Comparison of ENCODE assay signal across 19 mouse cellular contexts in the genomic region with DNA sequence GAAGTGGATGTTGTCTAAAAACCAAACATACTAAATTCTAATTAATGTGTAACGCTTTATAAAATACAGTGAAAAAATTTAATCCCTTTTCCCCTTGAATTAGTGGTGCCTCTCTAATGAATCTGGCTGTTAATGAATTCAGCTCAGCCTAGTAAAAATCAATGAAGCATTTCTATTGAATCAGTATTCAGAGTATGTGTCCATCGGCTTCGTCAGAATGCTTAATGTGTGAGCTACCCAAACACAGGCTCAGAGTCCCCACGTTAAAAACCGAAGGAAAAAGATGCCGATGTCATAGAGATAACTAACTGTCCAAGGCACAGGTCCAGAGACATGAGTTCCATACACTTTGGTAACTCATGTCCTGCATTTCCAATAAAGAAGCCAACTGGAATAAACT.
DNase-seq lines count a peak whose midpoint lies in the region; ATAC-seq and TF ChIP-seq lines count a peak whose summit lies in the region.
"Had no signal": no experiment of that assay in that cellular context is flagged by ENCODE, and none has a peak within 500 bp of the region (broad histone marks: within the 10 kb centered on the region; RNA-seq: fewer than 3 reads in every experiment).

No protein-coding gene starts in this region.

- no peak for DNase-seq in forebrain, embryonic 11.5 days (ENCODE audit: low spot score)
- no peak for DNase-seq in forebrain, embryonic 10.5 days (ENCODE audit: extremely low spot score, low spot score)
- DNase-seq in brain, embryonic 14.5 days (ENCODE audit: low read depth), result peak; percentile 57
- DNase-seq in hindbrain, embryonic 14.5 days (ENCODE audit: low spot score), result no peak
- no peak for DNase-seq in spleen, postnatal 36 days (ENCODE audit: low spot score in 2 of 2)
- no peak for DNase-seq in spleen, postnatal 10 days (ENCODE audit: low spot score in 2 of 2)
- DNase-seq: adrenal gland, adult 8-10 months; cerebellum, adult 9-11 months; gastrocnemius, postnatal 25 days; kidney, adult 11 months; thymus, postnatal 4 days had no signal

- no peak for TF ChIP-seq CTCF in brain, embryonic 14.5 days (IDR thresholded peaks at IDR 0.05; ENCODE audit: borderline replicate concordance, extremely low read depth, insufficient read depth, insufficient read length)

- H3K27ac ChIP-seq in forebrain, embryonic 11.5 days (ENCODE audit: low read depth, low read length), result no peak overlapping the region
- no peak overlapping the region for H3K27ac ChIP-seq in forebrain, embryonic 10.5 days
- no peak overlapping the region; the same call in 1 of the 2 replicates for H3K27ac ChIP-seq in hindbrain, embryonic 14.5 days
- no peak overlapping the region for H3K27ac ChIP-seq in midbrain, embryonic 15.5 days
- H3K27ac ChIP-seq: embryonic facial prominence, embryonic 13.5 days; heart, embryonic 15.5 days; limb, embryonic 12.5 days; liver, embryonic 12.5 days; macrophage had no signal

- no peaks in the 10 kb centered on the region for H3K27me3 ChIP-seq in forebrain, embryonic 11.5 days (ENCODE audit: control insufficient read depth, insufficient read depth, low read length)
- H3K27me3 ChIP-seq in forebrain, embryonic 10.5 days (ENCODE audit: poor library complexity, severe bottlenecking), result no peaks in the 10 kb centered on the region
- H3K27me3 ChIP-seq in hindbrain, embryonic 14.5 days (ENCODE audit: control insufficient read depth, insufficient read depth, low read length), result no peaks in the 10 kb centered on the region
- no peaks in the 10 kb centered on the region for H3K27me3 ChIP-seq in midbrain, embryonic 15.5 days (replicated peaks)
- H3K27me3 ChIP-seq: embryonic facial prominence, embryonic 13.5 days; heart, embryonic 15.5 days; limb, embryonic 12.5 days; liver, embryonic 12.5 days; lung, embryonic 15.5 days had no signal

- no peaks in the 10 kb centered on the region for H3K36me3 ChIP-seq in forebrain, embryonic 11.5 days (ENCODE audit: control insufficient read depth, insufficient read depth, low read length)
- no peaks in the 10 kb centered on the region for H3K36me3 ChIP-seq in forebrain, embryonic 10.5 days (replicated peaks)
- H3K36me3 ChIP-seq in hindbrain, embryonic 14.5 days (replicated peaks; ENCODE audit: control insufficient read depth, insufficient read depth), result no peaks in the 10 kb centered on the region
- H3K36me3 ChIP-seq in midbrain, embryonic 15.5 days (replicated peaks), result no peaks in the 10 kb centered on the region
- H3K36me3 ChIP-seq: embryonic facial prominence, embryonic 13.5 days; heart, embryonic 15.5 days; limb, embryonic 12.5 days; liver, embryonic 12.5 days; lung, embryonic 15.5 days had no signal

- no peak overlapping the region for H3K9ac ChIP-seq in forebrain, embryonic 11.5 days (ENCODE audit: low read length)
- no peak overlapping the region for H3K9ac ChIP-seq in hindbrain, embryonic 14.5 days
- no peak overlapping the region for H3K9ac ChIP-seq in midbrain, embryonic 15.5 days
- H3K9ac ChIP-seq: embryonic facial prominence, embryonic 13.5 days; heart, embryonic 15.5 days; limb, embryonic 12.5 days; liver, embryonic 12.5 days; lung, embryonic 15.5 days had no signal

- 0 out of 2 replicates have a peak, but pooled peaks cover 4% of the 10 kb centered on the region for H3K4me1 ChIP-seq in forebrain, embryonic 11.5 days (replicated peaks; ENCODE audit: control insufficient read depth, insufficient read depth, low read length)
- peaks cover 14% of the 10 kb centered on the region for H3K4me1 ChIP-seq in forebrain, embryonic 10.5 days
- H3K4me1 ChIP-seq in hindbrain, embryonic 14.5 days (replicated peaks; ENCODE audit: control insufficient read depth, insufficient read depth, low read length), result 0 out of 2 replicates have a peak, but pooled peaks cover 6% of the 10 kb centered on the region
- H3K4me1 ChIP-seq in midbrain, embryonic 15.5 days, result 0 out of 2 replicates have a peak, but pooled peaks cover 6% of the 10 kb centered on the region
- H3K4me1 ChIP-seq: embryonic facial prominence, embryonic 13.5 days; limb, embryonic 12.5 days; liver, embryonic 12.5 days had no signal

- H3K9me3 ChIP-seq in forebrain, embryonic 11.5 days (ENCODE audit: control insufficient read depth, low read length), result no peaks in the 10 kb centered on the region
- H3K9me3 ChIP-seq in forebrain, embryonic 10.5 days, result no peaks in the 10 kb centered on the region
- no peaks in the 10 kb centered on the region for H3K9me3 ChIP-seq in hindbrain, embryonic 14.5 days (ENCODE audit: control insufficient read depth, low read length)
- no peaks in the 10 kb centered on the region for H3K9me3 ChIP-seq in midbrain, embryonic 15.5 days
- H3K9me3 ChIP-seq: embryonic facial prominence, embryonic 13.5 days; heart, embryonic 15.5 days; limb, embryonic 12.5 days; lung, embryonic 15.5 days had no signal

- 53% methylated on average over 6 of the region's 6 CpGs for WGBS in forebrain, embryonic 11.5 days
- WGBS in forebrain, embryonic 10.5 days, result 82% methylated on average over 6 of the region's 6 CpGs
- 43% methylated on average over 6 of the region's 6 CpGs for WGBS in hindbrain, embryonic 14.5 days
- 53% methylated on average over 6 of the region's 6 CpGs for WGBS in midbrain, embryonic 15.5 days

- H3K4me3 ChIP-seq in forebrain, embryonic 11.5 days (ENCODE audit: low read depth, low read length), result no peak overlapping the region
- no peak overlapping the region for H3K4me3 ChIP-seq in forebrain, embryonic 10.5 days
- H3K4me3 ChIP-seq in hindbrain, embryonic 14.5 days (replicated peaks; ENCODE audit: low read length), result no peak overlapping the region
- H3K4me3 ChIP-seq in midbrain, embryonic 15.5 days, result no peak overlapping the region
- H3K4me3 ChIP-seq: embryonic facial prominence, embryonic 13.5 days; heart, embryonic 15.5 days; limb, embryonic 12.5 days; liver, embryonic 12.5 days; lung, embryonic 15.5 days had no signal

- ATAC-seq in forebrain, embryonic 11.5 days (replicated peaks; ENCODE audit: low FRiP score), result peak; percentile 60
- 0 out of 2 replicates have a peak, but pooled peaks have one; percentile 22 for ATAC-seq in hindbrain, embryonic 14.5 days (ENCODE audit: low FRiP score)
- ATAC-seq in midbrain, embryonic 15.5 days (replicated peaks), result 0 out of 2 replicates have a peak, but pooled peaks have one; percentile 50
- no peak for ATAC-seq in cerebellum, adult (ENCODE audit: insufficient number of reproducible peaks, low FRiP score, low TSS enrichment)
- ATAC-seq: liver, embryonic 12.5 days had no signal

- no peak overlapping the region for H3K4me2 ChIP-seq in forebrain, embryonic 11.5 days (ENCODE audit: low read depth, low read length, severe bottlenecking)
- peak overlapping the region; percentile 16; the same call in 1 of the 2 replicates for H3K4me2 ChIP-seq in hindbrain, embryonic 14.5 days (replicated peaks)
- no peak overlapping the region for H3K4me2 ChIP-seq in midbrain, embryonic 15.5 days
- H3K4me2 ChIP-seq: embryonic facial prominence, embryonic 13.5 days; heart, embryonic 15.5 days; limb, embryonic 12.5 days; liver, embryonic 12.5 days; lung, embryonic 15.5 days had no signal

- TF ChIP-seq POLR2A in brain, embryonic 14.5 days (IDR thresholded peaks at IDR 0.05; ENCODE audit: borderline replicate concordance, extremely low read depth, insufficient read depth, insufficient read length, poor library complexity, severe bottlenecking), result no peak
